Mouse (Mus musculus) limb, embryonic 12.5 days (tissue): ENCODE data around the gene Lhfpl3. TPM values are rescaled to one million over a fixed set of nuclear protein-coding genes. Genes with fewer than 3 reads are reported as not detected.
"Not testable (repeated sequence)": the region's sequence is repeated elsewhere in the genome, so short reads cannot be mapped to it uniquely, and the experiment has no call there.

ENCODE experiments used
- ATAC-seq: fragments of 200-750 bp; cut with Nextera tagmentation; 2 replicates; pipeline ENCODE4 v1.8.0; 2017; ENCODE audit warnings: low read depth, moderate TSS enrichment; ENCODE audit not compliant: insufficient number of reproducible peaks, insufficient read depth, low FRiP score, low TSS enrichment
- H3K27ac ChIP-seq: fragments of 300-500 bp; sonication (generic); 2 replicates; pipeline ENCODE4 v1.5.1; 2016; ENCODE audit warnings: mild to moderate bottlenecking, moderate library complexity
- H3K27me3 ChIP-seq: fragments of 300-500 bp; sonication (generic); 2 replicates; pipeline ENCODE4 v1.6.1; 2016; ENCODE audit warnings: mild to moderate bottlenecking, moderate library complexity
- H3K36me3 ChIP-seq: fragments of 300-500 bp; sonication (generic); 2 replicates; pipeline ENCODE4 v1.6.1; 2016; ENCODE audit warnings: mild to moderate bottlenecking, moderate library complexity
- H3K4me1 ChIP-seq: fragments of 300-500 bp; sonication (generic); replicated peaks from 2 replicates; pipeline ENCODE4 v1.6.1; 2016
- H3K4me2 ChIP-seq: fragments of 300-500 bp; sonication (generic); 2 replicates; pipeline ENCODE4 v1.6.1; 2016; ENCODE audit warnings: mild to moderate bottlenecking, moderate library complexity
- H3K4me3 ChIP-seq: fragments of 300-500 bp; sonication (generic); replicated peaks from 2 replicates; pipeline ENCODE4 v1.5.1; 2016; ENCODE audit warnings: mild to moderate bottlenecking
- H3K9ac ChIP-seq: fragments of 300-500 bp; sonication (generic); replicated peaks from 2 replicates; pipeline ENCODE4 v1.6.1; 2016; ENCODE audit warnings: mild to moderate bottlenecking, moderate library complexity
- H3K9me3 ChIP-seq: fragments of 300-500 bp; sonication (generic); 2 replicates; pipeline ENCODE4 v1.6.1; 2016; ENCODE audit warnings: mild to moderate bottlenecking, moderate library complexity
- WGBS: fragments of 180-500 bp; shearing (Covaris S2); methylation state at CpG from one replicate; pipeline ENCODE4 v1.1.7; 2016; 5-methylcytosine and 5-hydroxymethylcytosine counted together
- polyA plus RNA-seq: library from polyadenylated mRNA; unstranded; fragments of >200 nt; fragmentation: Nextera tagmentation; extraction: Ambion mirVana; gene quantifications from 2 replicates; pipeline ENCODE4 v1.2.1, GENCODE M21; 2016

Gene Lhfpl3
- polyA plus RNA-seq = 0.10 and 0.45 TPM in 2 replicates

- no peaks in the 10 kb centered on the region for H3K9me3 ChIP-seq
- under 1% methylated on average over 45 of the region's 53 CpGs for WGBS
- peak; percentile 86 for ATAC-seq
- peaks cover 15% of the 10 kb centered on the region; the same call in 1 of the 2 replicates for H3K4me1 ChIP-seq
- H3K4me2 ChIP-seq = peak within 1 kb of the TSS; percentile 96
- H3K4me3 ChIP-seq = peak within 1 kb of the TSS; percentile 58
- H3K9ac ChIP-seq = peak within 1 kb of the TSS; percentile 58
- H3K36me3 ChIP-seq = no peaks in the 10 kb centered on the region
- H3K27ac ChIP-seq = no peak within 1 kb of the TSS
- H3K27me3 ChIP-seq = peaks cover 49% of the 10 kb centered on the region
Measured at GRCm38 (mm10) chr5:22745885-22746532, at the start of gene Lhfpl3. TSS of gene Lhfpl3 (plus strand) at chr5:22746059.

GRCm38 (mm10) chr5:22706271-22706670 is 39.6 kb upstream of the Lhfpl3 start:
- H3K9me3 ChIP-seq, H3K36me3 ChIP-seq, ATAC-seq, H3K4me1 ChIP-seq, H3K4me2 ChIP-seq, H3K27ac ChIP-seq, H3K9ac ChIP-seq, H3K4me3 ChIP-seq, H3K27me3 ChIP-seq: not testable (repeated sequence)
- WGBS = 83% methylated on average over 4 of the region's 4 CpGs

- no peak for ATAC-seq
- H3K9ac ChIP-seq = peak overlapping the region; percentile 58; the same call in 1 of the 2 replicates
Measured at GRCm38 (mm10) chr5:22745529-22745884, 352 bp upstream of the Lhfpl3 start.

GRCm38 (mm10) chr5:22746533-22747021 is 718 bp downstream of the Lhfpl3 start:
- H3K27me3 ChIP-seq = peaks cover 49% of the 10 kb centered on the region
- H3K27ac ChIP-seq = no peak overlapping the region
- H3K9ac ChIP-seq = peak overlapping the region; percentile 58

More at GRCm38 (mm10) chr5:22745529-22745884, 352 bp upstream of the Lhfpl3 start:
- Histone ChIP-seq H3K27ac (no peak overlapping the region), H3K27me3 (peaks cover 49% of the 10 kb centered on the region), H3K9me3 (no peaks in the 10 kb centered on the region), H3K4me3 (peak overlapping the region; percentile 58), H3K36me3 (no peaks in the 10 kb centered on the region), H3K4me2 (peak overlapping the region; percentile 96), H3K4me1 (peaks cover 15% of the 10 kb centered on the region; the same call in 1 of the 2 replicates)
- WGBS = 2% methylated on average over 10 of the region's 10 CpGs

GRCm38 (mm10) chr5:22747305-22747704 is 1.4 kb downstream of the Lhfpl3 start:
- Histone ChIP-seq H3K4me2 (peak overlapping the region; percentile 96), H3K9me3 (no peaks in the 10 kb centered on the region), H3K9ac (no peak overlapping the region), H3K27me3 (peaks cover 49% of the 10 kb centered on the region), H3K27ac (no peak overlapping the region), H3K36me3 (no peaks in the 10 kb centered on the region), H3K4me1 (peaks cover 15% of the 10 kb centered on the region; the same call in 1 of the 2 replicates), H3K4me3 (peak overlapping the region; percentile 58; the same call in 1 of the 2 replicates)
- ATAC-seq = no peak
- WGBS = 2% methylated on average over 7 of the region's 7 CpGs

More at GRCm38 (mm10) chr5:22746533-22747021, 718 bp downstream of the Lhfpl3 start:
- WGBS = under 1% methylated on average over 20 of the region's 20 CpGs
- no peaks in the 10 kb centered on the region for H3K36me3 ChIP-seq
- peaks cover 15% of the 10 kb centered on the region; the same call in 1 of the 2 replicates for H3K4me1 ChIP-seq
- peak; percentile 7; the same call in 1 of the 2 replicates for ATAC-seq
- H3K9me3 ChIP-seq = no peaks in the 10 kb centered on the region
- peak overlapping the region; percentile 58 for H3K4me3 ChIP-seq
- H3K4me2 ChIP-seq = peak overlapping the region; percentile 96

- ATAC-seq = no peak
- Histone ChIP-seq H3K4me2 (no peak overlapping the region), H3K27me3 (no peaks in the 10 kb centered on the region), H3K36me3 (no peaks in the 10 kb centered on the region), H3K27ac (no peak overlapping the region), H3K4me1 (no peaks in the 10 kb centered on the region), H3K9me3 (no peaks in the 10 kb centered on the region), H3K9ac (no peak overlapping the region), H3K4me3 (no peak overlapping the region)
- 38% methylated on average over 3 of the region's 3 CpGs for WGBS
Measured at GRCm38 (mm10) chr5:22757261-22757660, 11.4 kb downstream of the Lhfpl3 start.

GRCm38 (mm10) chr5:22770726-22771125 is 24.9 kb downstream of the Lhfpl3 start:
- H3K4me1 ChIP-seq = no peaks in the 10 kb centered on the region
- H3K9me3 ChIP-seq = no peaks in the 10 kb centered on the region
- H3K9ac ChIP-seq = no peak overlapping the region
- no peaks in the 10 kb centered on the region for H3K27me3 ChIP-seq
- no peaks in the 10 kb centered on the region for H3K36me3 ChIP-seq
- 67% methylated on average over 1 of the region's 1 CpGs for WGBS
- ATAC-seq = no peak
- H3K4me2 ChIP-seq = no peak overlapping the region
- H3K4me3 ChIP-seq = no peak overlapping the region
- H3K27ac ChIP-seq = no peak overlapping the region

GRCm38 (mm10) chr5:22795361-22795760 is 49.5 kb downstream of the Lhfpl3 start:
- Histone ChIP-seq H3K36me3 (no peaks in the 10 kb centered on the region), H3K27ac (no peak overlapping the region), H3K9ac (no peak overlapping the region), H3K4me2 (no peak overlapping the region), H3K27me3 (no peaks in the 10 kb centered on the region), H3K4me1 (no peaks in the 10 kb centered on the region), H3K4me3 (no peak overlapping the region), H3K9me3 (no peaks in the 10 kb centered on the region)
- ATAC-seq = no peak
- 55% methylated on average over 1 of the region's 1 CpGs for WGBS

- Histone ChIP-seq H3K27ac (no peak overlapping the region), H3K4me1 (no peaks in the 10 kb centered on the region), H3K9me3 (no peaks in the 10 kb centered on the region), H3K4me2 (no peak overlapping the region), H3K27me3 (no peaks in the 10 kb centered on the region), H3K9ac (no peak overlapping the region), H3K4me3 (no peak overlapping the region), H3K36me3 (no peaks in the 10 kb centered on the region)
- no peak for ATAC-seq
- 88% methylated on average over 4 of the region's 4 CpGs for WGBS
Measured at GRCm38 (mm10) chr5:22813426-22813825, 67.6 kb downstream of the Lhfpl3 start.

- Histone ChIP-seq H3K4me1 (no peaks in the 10 kb centered on the region), H3K4me2 (no peak overlapping the region), H3K9ac (no peak overlapping the region), H3K9me3 (no peaks in the 10 kb centered on the region), H3K36me3 (no peaks in the 10 kb centered on the region), H3K4me3 (no peak overlapping the region), H3K27ac (no peak overlapping the region), H3K27me3 (no peaks in the 10 kb centered on the region)
- no peak for ATAC-seq
- 71% methylated on average over 3 of the region's 3 CpGs for WGBS
Measured at GRCm38 (mm10) chr5:22829822-22830450, 84.1 kb downstream of the Lhfpl3 start.

- H3K9me3 ChIP-seq = no peaks in the 10 kb centered on the region
- WGBS = 54% methylated on average over 14 of the region's 14 CpGs
- H3K9ac ChIP-seq = no peak overlapping the region
- H3K4me3 ChIP-seq = no peak overlapping the region
- no peak overlapping the region for H3K27ac ChIP-seq
- no peaks in the 10 kb centered on the region for H3K36me3 ChIP-seq
- no peak for ATAC-seq
- H3K27me3 ChIP-seq = no peaks in the 10 kb centered on the region
- no peaks in the 10 kb centered on the region for H3K4me1 ChIP-seq
- H3K4me2 ChIP-seq = no peak overlapping the region
Measured at GRCm38 (mm10) chr5:22851572-22851971, 105.7 kb downstream of the Lhfpl3 start.
